Mouse (Mus musculus) lung, adult 2 months (tissue): ENCODE data around the gene Ift27. TPM values are rescaled to one million over a fixed set of nuclear protein-coding genes. Genes with fewer than 3 reads are reported as not detected.
A peak's percentile ranks its signal among the peaks of the same experiment; 100 is the strongest.

Experiments used
- DNase-seq: peaks from one replicate; pipeline ENCODE4 v3.0.0; 2022
- H3K4me1 ChIP-seq: fragments of 200-500 bp; 2 replicates; pipeline ENCODE4 v1.6.1; 2011; ENCODE audit warnings: low read length; ENCODE audit not compliant: control insufficient read depth, insufficient read depth
- H3K4me3 ChIP-seq: fragments of 200-500 bp; replicated peaks from 2 replicates; pipeline ENCODE3; 2011; ENCODE audit warnings: low read depth, mild to moderate bottlenecking, control low read depth, low read length; ENCODE audit errors: extremely low read depth
- CTCF ChIP-seq: fragments of 200-500 bp; IDR thresholded peaks from 2 replicates; pipeline ENCODE4 v1.5.1; 2011; ENCODE audit warnings: mild to moderate bottlenecking, low read length, control low read depth; ENCODE audit not compliant: insufficient read depth
- POLR2A ChIP-seq: fragments of 200-500 bp; IDR thresholded peaks from 2 replicates; pipeline ENCODE4 v1.6.1; 2011; ENCODE audit warnings: low read depth, mild to moderate bottlenecking, control low read depth, low read length, borderline replicate concordance; ENCODE audit errors: extremely low read depth
- WGBS: fragments of 180-500 bp; shearing (Covaris S2); methylation state at CpG from one replicate; pipeline ENCODE4 v1.1.7; 2018; 5-methylcytosine and 5-hydroxymethylcytosine counted together
- polyA plus RNA-seq: library from polyadenylated mRNA; depleted of rRNA; stranded (reverse); fragments of >200 nt; gene quantifications from 2 replicates; pipeline ENCODE4 v1.2.3, GENCODE M21; 2012

Ift27 gene
- polyA plus RNA-seq, 1 experiment: 42.1 TPM

DNA sequence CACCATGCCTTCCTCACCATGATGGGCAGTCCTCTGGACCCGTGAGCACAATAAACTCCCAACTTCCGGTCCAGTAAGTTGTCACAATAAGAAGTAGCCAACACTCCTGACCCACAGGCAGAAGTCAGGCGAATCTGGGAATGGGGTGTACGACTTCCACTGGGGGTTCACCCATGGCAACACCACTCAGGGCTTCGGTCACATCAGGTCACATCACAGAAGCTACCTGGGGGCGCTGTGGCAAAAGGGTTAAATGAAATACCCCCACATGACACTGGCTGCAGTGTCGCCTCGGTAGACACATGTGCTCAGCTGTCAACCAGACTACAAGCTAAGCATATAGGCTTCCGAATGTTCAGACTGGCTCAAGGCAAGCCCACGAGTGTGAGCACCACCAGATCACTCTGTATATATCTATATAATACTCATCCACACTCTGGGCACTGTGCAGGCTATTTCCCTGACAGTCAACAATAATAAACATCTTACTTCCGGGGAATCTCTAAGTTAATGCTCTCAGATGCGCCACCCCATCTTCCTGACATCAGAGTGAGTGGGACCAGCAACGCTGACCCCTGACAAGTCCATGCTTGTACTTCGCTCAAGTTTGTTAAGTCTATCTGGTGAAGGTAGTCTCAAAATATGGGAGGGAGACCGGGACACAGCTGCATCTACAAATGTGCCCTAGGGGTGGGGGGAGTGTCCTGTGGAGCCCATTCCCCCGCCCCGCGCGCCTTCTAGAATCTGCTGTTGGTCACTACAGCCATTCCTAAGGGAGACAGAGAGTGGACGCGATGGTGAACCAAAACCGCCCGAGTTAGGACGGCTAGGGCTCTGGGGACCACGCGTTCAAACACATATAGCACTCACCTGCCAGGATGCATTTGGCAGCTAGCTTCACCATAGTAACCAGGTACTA, 749 bp downstream of the Ift27 start:
- Histone ChIP-seq H3K4me1 (peaks cover 7% of the 10 kb centered on the region; the same call in 1 of the 2 replicates), H3K4me3 (peak overlapping the region; percentile 86)
- DNase-seq: no peak
- 19% methylated on average over 26 of the region's 26 CpGs for WGBS
- TF ChIP-seq CTCF (no peak), POLR2A (no peak)

DNA sequence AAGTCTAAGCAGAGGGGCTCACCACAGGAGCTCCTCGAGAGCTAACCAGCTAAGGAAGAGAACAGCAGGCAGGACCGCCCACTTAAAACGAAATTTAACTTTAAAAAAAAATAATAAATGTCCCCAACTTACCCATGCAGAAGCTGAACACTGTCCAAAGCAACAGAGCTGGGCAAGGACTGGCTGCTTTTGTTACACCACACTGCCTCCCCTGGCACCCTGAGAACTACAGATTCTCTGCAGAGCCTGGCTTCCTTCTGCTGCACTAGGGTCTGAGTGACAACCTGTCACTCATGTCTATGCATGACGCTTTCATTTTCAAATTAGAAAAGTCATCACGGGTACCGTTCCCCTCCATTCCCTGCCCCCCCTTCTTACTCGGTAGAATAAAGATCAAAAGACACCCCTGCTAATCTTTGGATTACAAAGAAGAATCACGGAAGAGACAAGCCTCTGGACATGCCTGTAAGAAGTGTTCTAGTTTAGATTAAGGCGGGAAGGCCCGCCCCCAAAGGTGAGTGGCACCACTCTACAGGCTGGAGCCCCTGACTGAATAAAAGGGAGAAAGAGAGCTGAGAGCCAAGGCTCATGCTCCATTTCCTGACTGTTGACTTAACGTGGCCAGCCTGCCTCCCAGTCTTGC, 1.5 kb downstream of the Ift27 start:
- peaks cover 7% of the 10 kb centered on the region; the same call in 1 of the 2 replicates for H3K4me1 ChIP-seq
- no peak for DNase-seq
- no peak for TF ChIP-seq POLR2A
- no peak for TF ChIP-seq CTCF
- 61% methylated on average over 11 of the region's 11 CpGs for WGBS
- H3K4me3 ChIP-seq: no peak overlapping the region

DNA sequence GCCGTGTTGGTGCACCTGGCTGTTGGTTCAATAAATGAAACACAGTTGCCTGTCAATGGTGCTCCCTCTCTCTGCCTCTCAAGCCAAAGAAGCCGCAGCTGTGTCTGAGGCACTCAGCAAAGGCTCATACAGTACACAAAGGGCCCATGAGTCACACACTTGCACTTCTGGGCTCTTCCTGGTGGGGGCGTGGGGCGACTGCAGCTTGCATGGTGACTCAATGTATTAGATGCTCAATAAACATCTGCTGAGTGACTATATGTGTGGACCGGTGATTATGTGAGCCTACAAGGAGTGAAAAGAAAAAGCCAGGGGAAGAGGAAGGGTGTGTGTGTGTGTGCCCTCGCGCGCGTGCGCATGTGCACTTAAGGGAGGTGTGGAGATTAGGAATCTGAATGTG, 2.3 kb downstream of the Ift27 start:
- TF ChIP-seq CTCF: no peak
- no peak for TF ChIP-seq POLR2A
- 89% methylated on average over 10 of the region's 10 CpGs for WGBS
- Histone ChIP-seq H3K4me1 (peaks cover 7% of the 10 kb centered on the region; the same call in 1 of the 2 replicates), H3K4me3 (no peak overlapping the region)
- DNase-seq: no peak

DNA sequence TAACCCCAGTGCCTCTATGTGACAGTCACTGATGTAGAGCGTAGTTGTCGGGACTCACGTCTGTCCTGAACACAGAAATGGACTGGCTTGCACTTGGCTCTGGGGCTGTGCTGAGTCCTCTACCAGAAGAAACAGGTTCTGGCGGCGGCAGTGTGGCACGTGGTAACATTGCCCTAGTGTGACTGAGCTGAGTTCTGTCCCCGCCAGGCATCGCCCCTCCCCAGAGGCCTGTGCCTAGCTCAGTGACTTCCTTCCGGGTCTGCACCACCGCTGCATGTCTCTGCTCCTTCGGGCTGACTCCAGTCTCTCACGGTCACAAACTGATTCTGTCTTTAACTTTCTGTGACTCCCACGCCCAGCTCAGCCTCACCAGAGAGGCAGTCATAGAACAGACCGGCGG, 3.2 kb downstream of the Ift27 start:
- 87% methylated on average over 15 of the region's 15 CpGs for WGBS
- no peak for TF ChIP-seq CTCF
- no peak for TF ChIP-seq POLR2A
- H3K4me1 ChIP-seq: peaks cover 7% of the 10 kb centered on the region; the same call in 1 of the 2 replicates
- no peak for DNase-seq
- H3K4me3 ChIP-seq: no peak overlapping the region

DNA sequence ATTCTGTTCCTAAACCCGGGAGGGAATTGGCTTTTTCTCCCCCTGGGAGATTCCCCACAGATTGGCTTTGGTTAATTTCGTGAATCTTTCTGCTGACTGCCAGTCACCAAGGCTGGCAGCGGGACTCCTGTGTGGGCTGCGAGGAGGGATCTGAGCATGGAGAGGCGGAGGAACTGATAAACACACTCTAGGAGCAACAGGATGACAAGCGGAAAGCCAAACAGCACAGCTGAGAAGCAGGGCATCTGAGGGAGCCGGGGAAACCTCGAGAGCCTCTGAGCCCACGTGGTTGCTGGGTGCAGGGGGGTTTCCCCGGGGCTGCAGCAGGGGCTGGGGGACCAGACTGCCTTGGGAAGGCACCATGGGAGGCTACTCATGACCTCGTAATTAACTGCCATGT, 4.3 kb downstream of the Ift27 start:
- Histone ChIP-seq H3K4me3 (no peak overlapping the region), H3K4me1 (peaks cover 7% of the 10 kb centered on the region; the same call in 1 of the 2 replicates)
- WGBS: 73% methylated on average over 11 of the region's 11 CpGs
- DNase-seq: no peak
- TF ChIP-seq CTCF: no peak
- TF ChIP-seq POLR2A: no peak

DNA sequence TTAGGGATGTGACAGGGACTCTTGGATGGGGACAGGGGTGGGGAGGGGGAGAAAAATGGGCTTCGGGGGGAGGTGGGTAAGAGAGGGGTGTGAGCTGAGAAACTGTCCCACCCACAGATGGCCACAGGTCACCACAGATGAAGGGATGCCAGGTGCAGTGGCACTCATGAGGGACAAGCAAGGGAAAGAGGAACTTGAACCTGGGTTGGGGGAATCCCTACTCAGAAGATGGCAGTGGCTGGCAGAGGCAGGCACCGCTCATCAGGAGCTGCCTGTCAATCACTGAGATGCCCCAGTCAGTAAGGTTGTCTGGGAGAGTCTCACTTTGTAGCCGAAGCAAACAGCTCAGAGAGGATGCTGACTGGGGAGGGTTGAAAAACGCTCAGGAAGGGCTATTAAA, 8.6 kb downstream of the Ift27 start:
- Histone ChIP-seq H3K4me1 (no peaks in the 10 kb centered on the region), H3K4me3 (no peak overlapping the region)
- DNase-seq: no peak
- no peak for TF ChIP-seq CTCF
- TF ChIP-seq POLR2A: no peak
- 77% methylated on average over 4 of the region's 4 CpGs for WGBS

DNA sequence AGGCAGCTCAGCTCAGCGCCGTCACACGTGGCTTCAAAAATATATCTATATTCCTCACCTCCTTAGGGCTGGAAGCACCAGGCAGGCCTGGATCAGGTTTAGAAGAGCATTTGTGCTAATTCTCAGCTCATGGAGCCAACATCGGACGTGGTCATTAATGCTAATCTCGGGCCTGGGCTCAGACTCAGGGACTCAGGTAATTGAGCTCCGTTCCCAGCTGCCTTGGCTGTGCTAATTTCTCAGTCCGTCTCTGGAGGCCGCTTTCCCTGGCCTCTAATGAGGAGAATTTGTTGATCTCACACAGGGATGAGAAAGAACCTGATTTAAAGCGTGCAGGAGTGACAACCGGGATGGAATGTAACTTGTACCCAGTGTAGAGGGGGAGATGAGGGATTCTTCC, 9.4 kb downstream of the Ift27 start:
- no peak overlapping the region for H3K4me3 ChIP-seq
- WGBS: 93% methylated on average over 11 of the region's 11 CpGs
- no peak for TF ChIP-seq POLR2A
- no peak for TF ChIP-seq CTCF
- H3K4me1 ChIP-seq: no peaks in the 10 kb centered on the region
- no peak for DNase-seq

DNA sequence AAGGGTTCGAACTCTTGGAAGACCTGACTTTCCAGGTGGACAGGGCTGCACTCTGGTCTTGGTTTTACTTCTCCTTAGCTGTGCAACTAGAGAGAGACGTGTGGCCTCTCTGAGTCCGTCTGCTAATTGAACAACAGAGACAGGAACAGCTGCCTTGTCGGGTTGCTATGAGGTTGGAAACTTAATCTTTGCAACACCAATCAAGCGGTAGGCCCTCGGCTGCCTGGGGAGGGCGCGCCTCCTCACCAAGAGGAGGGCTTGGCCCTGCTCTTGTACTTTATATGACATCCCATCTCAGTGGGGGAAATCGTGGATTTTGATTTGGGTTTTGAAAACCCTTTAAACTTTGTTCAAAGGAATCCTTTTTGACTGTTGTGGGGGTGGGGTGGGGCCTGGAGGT, 12.0 kb downstream of the Ift27 start:
- TF ChIP-seq POLR2A (no peak), CTCF (no peak)

DNA sequence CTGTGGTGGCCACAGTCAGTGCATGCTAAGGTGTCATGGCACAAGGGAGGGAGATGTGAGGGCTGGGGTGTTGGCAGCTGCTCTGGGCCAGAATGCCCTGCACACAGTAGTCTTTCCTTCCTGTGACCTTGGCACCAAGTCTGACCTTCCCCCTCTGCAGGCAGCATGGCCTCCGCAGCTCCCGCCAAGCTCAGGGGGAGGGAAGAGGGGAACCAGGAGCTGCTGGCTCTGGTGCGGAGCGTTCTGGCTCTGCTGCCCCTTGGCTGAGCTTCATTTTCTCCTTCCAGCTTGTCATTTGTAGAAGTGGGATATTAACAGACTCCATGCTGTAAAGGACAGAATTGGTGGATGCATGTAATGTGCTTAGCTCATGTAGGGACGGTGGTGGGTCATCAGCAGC, 15.6 kb downstream of the Ift27 start:
- Histone ChIP-seq H3K4me3 (no peak overlapping the region), H3K4me1 (no peaks in the 10 kb centered on the region)
- TF ChIP-seq CTCF: no peak
- 55% methylated on average over 5 of the region's 5 CpGs for WGBS
- no peak for DNase-seq

More for the DNA sequence above, 12.0 kb downstream of the Ift27 start:
- WGBS: 76% methylated on average over 9 of the region's 9 CpGs
- Histone ChIP-seq H3K4me1 (no peaks in the 10 kb centered on the region), H3K4me3 (no peak overlapping the region)
- no peak for DNase-seq

DNA sequence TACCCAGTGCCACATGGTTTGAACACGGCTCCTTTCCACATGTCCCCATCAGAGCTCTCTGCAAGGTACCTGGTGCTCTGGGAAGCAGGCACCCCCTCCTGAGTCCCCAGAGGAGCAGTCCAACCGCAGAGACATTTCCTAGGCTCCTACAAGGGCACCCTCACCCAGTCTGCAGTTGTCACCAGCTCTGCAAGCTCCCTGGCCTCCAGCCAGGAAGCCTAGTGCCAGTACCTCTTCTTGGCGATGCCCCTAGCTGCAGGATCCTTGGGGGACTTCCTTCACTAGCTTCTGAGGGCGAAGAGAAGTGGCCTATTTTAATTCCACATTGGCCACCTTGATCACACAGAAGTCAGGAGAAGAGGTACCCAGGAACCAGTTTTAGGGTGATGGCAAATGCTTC, 16.1 kb downstream of the Ift27 start:
- WGBS: 52% methylated on average over 4 of the region's 4 CpGs
- H3K4me3 ChIP-seq: no peak overlapping the region
- TF ChIP-seq POLR2A (no peak), CTCF (no peak)
- no peak for DNase-seq
- H3K4me1 ChIP-seq: no peaks in the 10 kb centered on the region
